Mouse (Mus musculus): Measurements from ENCODE around the gene Ms4a6b.
"Not testable (repeated sequence)": the region's sequence is repeated elsewhere in the genome, so short reads cannot be mapped to it uniquely, and the experiment has no call there.

Ms4a6b gene

DNA sequence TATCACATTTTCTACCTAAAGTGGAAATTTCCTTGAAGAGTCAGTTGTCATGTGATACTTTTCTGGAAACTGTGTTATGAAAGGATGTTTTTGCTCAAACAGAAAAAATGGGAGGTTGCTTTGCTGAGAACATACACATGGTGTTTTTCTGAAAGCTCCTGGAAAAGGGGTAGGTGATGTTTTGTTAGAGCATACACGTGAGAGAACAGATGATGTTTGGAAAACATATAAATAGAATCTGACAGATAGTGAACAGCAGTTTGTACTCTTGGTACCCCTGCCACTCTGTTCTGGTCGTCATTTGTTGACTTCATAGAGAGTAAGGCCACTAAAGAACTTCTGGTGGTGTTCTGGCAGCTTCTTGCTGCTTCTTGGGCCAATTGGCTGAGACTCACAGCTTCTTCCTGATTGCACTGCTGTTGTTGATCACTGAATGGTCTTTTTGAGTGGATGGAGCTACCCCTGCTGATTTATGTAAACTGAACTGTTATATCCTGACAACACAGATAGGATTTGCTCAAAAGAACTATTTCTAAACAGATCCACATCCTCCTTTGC, 17.7 kb downstream of the Ms4a6b start:
- no peak for DNase-seq (ENCODE audit: low spot score)

DNA sequence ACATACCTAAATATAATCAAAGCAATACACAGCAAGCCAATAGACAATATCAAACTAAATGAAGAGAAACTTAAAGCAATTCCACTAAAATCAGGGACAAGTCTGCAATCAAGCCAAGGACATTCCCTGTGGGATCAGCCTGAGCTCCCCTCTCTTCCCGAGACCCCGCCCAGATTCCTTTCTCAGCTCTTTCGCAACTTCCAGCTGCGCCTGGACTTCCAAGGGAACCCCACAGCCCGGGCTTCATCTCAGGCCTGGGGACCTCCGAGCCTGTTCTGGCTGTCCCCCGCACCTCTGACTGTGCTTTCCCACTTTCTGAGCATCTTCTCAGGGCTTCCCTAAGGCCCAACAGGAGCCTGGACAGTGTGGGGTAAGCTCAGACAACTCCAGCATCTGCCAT, 20.3 kb downstream of the Ms4a6b start, which contains the start of gene Ms4a4d:
TSS of gene Ms4a4d (plus strand) at position 209 of the 400 bp plus-strand sequence.
- no peak for DNase-seq (ENCODE audit: low spot score)

DNA sequence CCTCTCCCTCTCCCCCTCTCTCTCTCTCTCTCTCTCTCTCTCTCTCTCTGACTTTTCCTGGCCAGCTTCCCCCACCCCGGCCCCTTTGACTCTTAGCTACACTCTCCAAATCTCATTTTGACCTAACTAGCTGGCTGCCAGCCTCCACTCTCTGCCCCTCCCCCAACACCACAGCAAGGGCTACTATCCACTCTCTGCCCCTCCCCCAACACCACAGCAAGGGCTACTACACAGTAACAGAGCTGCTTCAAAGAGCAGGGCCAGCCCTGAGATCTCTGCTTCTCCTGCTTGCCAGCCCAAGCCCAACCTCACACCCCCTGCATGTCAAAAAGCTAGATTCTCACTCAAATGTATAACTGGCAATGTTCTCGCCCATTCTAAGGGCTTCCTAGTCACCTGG, 21.0 kb downstream of the Ms4a6b start:
- DNase-seq (ENCODE audit: low spot score) = no peak

DNA sequence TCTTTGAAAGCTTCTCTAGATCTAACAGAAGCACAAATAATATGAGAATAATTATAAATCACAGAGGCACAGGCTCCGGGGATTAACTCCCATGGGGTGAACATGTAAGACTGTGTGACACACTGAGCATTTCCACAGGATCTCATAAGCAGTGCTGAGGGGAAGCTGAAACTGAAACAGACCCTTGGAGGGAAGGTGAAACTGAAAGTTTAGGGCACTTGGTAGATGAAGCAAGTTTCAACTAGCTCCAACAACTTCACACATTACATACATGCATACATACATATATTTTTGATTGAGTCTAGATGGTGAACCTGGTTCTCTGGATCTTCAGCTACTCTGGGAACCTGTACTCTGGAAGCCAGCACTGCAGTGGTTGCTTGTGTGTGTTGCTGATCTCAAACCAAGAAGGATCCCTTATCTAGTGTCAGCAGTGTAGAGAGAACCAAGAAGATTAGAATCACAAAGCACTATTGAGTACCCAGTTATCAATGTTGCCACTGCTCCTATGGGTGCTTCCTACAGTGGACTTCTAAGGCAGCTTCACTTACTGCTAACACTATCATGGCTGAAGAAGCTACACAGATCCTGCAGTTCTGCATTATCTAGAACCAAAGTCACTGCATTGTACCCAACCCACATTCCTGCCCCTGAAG, 24.0 kb downstream of the Ms4a6b start:
- not testable (repeated sequence) for DNase-seq (ENCODE audit: low spot score)

DNA sequence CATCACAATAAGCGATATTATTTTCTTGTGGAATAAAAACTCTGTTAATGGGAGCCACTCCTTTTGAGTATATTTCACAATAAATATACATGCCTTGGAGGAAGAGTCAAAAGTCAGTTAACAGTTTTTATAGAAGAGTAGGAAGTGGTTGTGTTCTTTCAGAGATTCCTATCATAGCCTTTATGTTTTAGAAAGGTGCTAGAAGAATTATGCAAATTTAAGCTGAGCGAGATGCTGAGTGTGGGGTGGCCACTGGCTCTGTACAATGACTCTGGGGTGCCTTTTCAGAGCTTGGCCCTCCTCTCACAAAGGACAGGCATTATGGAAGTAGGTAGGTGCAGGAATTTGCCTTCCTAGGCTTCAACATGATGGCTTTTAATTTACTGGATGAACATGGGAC, 28.1 kb downstream of the Ms4a6b start:
- not testable (repeated sequence) for DNase-seq (ENCODE audit: low spot score)

DNA sequence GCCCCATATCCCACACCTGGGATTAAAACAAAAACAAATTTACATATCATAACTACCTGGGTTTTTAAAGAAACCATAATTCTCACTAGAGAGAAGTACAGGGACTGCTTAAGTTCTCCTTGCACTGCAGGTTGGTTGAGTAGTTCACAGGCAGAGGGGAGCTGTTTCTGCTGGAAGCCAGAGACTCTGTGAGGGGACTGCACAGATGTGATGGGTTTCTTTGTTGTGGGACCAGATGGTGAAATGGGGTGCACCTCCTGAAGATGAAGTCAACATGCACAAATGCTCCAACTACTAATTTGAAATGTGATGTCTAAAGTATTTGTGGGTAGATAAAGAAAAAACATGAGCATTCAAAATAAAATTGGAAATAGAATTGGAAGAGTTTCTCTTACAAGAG, 31.6 kb downstream of the Ms4a6b start:
- no peak for DNase-seq (ENCODE audit: low spot score)

DNA sequence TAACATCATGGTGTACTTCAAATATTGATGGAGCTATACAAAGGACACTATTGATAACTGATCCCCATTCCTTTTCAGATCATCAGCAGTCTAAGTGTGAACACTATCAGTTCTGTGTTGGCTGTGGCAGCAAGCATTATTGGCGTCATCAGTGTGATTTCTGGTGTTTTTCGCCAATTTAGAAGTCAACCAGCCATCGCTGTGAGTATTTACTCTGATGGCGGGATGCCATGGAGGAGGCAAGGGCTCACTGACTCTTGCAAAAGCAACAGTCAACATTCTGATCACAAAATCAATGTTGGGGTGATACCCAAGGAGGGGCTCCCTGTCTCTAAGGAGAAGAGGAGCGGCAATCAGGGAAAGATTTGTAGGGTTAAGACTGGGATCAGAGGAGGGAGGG, 38.4 kb downstream of the Ms4a6b start:
- no peak for DNase-seq (ENCODE audit: low spot score)

DNA sequence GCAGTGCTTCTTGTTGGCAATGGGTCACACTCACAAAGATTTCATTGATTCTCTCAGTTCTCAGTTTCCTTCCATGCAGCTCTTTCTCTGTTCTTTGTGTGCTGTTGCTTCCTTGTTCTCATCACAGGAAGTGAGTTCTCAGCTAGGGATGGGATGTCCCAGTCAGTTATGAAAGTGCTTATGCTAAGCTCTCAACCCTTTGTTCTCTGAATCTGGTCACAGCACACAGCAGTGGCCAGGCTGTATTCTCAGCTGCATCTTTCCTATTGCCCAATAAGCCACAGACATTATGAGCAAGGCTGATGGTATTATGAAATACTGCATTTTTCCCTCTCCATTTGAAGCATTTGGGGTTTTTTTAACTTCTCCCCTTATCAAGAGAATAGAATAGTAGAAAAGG, 43.2 kb downstream of the Ms4a6b start:
- DNase-seq (ENCODE audit: low spot score) = not testable (repeated sequence)

DNA sequence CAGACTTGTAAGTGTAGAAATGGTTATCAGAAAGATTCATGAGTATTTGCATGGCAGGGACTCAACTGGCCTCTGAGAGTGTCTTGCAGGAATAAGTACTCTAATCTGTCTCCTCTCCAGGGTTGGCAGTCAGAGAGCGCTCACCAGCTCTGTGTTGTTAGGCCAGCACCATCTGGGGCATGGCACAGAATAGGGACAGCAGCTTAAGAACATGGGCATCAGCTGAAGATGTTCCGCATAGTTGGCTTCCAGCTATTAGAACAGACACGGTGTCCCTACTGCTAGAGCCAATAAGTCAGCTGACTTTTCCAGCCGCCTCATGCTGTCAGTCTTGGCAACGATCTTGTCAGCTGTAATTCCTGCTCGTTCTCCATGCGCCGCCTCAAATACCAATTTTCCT, 58.7 kb downstream of the Ms4a6b start:
- no peak for DNase-seq (ENCODE audit: low spot score)

All from MN1 (cell line).